Mouse (Mus musculus): ENCODE measurements around the gene Hspb1.

Hspb1 gene

GRCm38 (mm10) chr5:135898995-135899394 is 11.3 kb downstream of the Hspb1 start:
- DNase-seq (ENCODE audit: low read depth, low spot score), result no peak
- no peaks in the 10 kb centered on the region for H3K27me3 ChIP-seq (ENCODE audit: control insufficient read depth, insufficient read depth, low read length, poor library complexity, severe bottlenecking)
- no peaks in the 10 kb centered on the region for H3K36me3 ChIP-seq (ENCODE audit: control insufficient read depth, insufficient read depth, low read length, poor library complexity, severe bottlenecking)

DNA sequence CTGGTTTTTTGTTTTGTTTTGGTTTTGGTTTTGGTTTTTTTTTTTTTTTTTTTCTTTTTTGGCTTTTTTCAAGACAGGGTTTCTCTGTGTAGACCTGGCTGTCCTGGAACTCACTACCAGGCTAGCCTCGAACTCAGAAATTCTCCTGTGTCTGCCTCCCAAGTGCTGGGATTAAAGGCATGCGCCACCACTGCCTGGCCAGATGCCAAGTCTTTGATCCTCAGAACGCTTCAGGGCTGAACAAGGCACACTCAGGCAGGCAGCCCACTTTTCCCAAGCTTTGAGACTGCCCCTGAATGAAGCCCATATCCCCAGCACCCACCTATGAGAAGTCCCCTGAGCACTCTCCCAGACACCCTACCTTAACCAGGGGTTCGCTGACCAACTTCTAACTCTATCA is 12.1 kb downstream of the Hspb1 start:
- Histone ChIP-seq H3K27me3 (ENCODE audit: control insufficient read depth, insufficient read depth, low read length, poor library complexity, severe bottlenecking) (no peaks in the 10 kb centered on the region), H3K36me3 (ENCODE audit: control insufficient read depth, insufficient read depth, low read length, poor library complexity, severe bottlenecking) (no peaks in the 10 kb centered on the region; the same call in 1 of the 2 replicates)
- DNase-seq (ENCODE audit: low read depth, low spot score), result no peak

GRCm38 (mm10) chr5:135900701-135901100 is 13.0 kb downstream of the Hspb1 start:
- Histone ChIP-seq H3K27me3 (ENCODE audit: control insufficient read depth, insufficient read depth, low read length, poor library complexity, severe bottlenecking) (no peaks in the 10 kb centered on the region), H3K36me3 (ENCODE audit: control insufficient read depth, insufficient read depth, low read length, poor library complexity, severe bottlenecking) (no peaks in the 10 kb centered on the region; the same call in 1 of the 2 replicates)
- DNase-seq (ENCODE audit: low read depth, low spot score), result no peak

DNA sequence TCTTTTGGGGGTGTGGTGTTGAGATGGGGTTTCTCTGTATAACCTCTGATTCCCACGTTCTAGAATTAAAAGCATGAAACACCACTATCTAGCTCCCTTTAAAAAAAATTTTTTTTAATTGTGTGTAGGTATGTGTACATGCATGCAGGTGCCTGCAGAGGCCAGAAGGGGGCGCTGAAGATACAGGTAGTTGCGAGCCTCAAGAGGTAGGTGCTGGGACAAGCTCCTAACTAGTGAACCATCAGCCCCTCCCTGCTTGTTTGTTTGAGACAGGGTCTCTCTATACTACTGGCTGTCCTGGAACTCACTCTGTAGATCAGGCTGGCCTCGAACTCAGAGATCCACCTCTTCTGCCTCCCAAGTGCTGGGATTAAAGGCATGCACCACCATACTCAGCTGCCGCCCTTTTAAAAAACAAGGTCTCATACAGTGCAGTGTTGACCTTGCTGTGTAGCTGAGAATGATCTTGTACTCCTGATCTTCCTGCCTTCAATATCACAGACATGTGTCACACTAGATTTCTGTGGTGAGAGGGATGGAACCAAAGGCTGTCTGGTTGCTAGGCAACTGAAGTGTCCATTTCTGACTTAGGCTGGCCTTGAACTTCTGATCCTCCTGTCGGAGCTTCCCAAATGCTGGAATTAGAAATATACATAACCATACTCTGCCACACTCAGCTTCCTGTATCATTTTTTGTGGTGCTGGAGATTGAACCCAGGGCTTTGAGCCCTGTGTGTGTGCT is 13.8 kb downstream of the Hspb1 start:
- Histone ChIP-seq H3K27me3 (ENCODE audit: control insufficient read depth, insufficient read depth, low read length, poor library complexity, severe bottlenecking) (no peaks in the 10 kb centered on the region), H3K36me3 (ENCODE audit: control insufficient read depth, insufficient read depth, low read length, poor library complexity, severe bottlenecking) (no peaks in the 10 kb centered on the region; the same call in 1 of the 2 replicates)
- DNase-seq (ENCODE audit: low read depth, low spot score), result peak; percentile 51

DNA sequence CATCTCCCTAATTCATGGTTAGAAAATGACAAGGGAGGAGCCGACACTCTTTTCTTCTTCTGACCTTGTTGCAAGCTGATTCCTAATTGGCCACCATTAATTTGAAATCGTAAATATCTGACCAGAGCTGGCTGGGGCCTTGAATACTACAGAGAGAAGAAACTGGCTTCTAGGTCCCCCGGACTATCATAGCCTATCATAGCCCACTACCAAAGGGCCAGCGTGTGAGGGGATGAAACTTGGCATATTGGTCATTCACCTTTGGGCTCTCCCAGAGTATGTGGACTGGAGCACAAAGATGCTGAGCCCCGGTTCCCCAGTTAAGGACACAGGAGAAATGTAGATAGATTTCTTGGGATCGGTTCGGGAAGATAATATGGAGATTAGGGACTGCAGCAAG is 15.3 kb downstream of the Hspb1 start:
- DNase-seq (ENCODE audit: low read depth, low spot score), result no peak
- Histone ChIP-seq H3K27me3 (ENCODE audit: control insufficient read depth, insufficient read depth, low read length, poor library complexity, severe bottlenecking) (no peaks in the 10 kb centered on the region), H3K36me3 (ENCODE audit: control insufficient read depth, insufficient read depth, low read length, poor library complexity, severe bottlenecking) (no peaks in the 10 kb centered on the region; the same call in 1 of the 2 replicates)

GRCm38 (mm10) chr5:135903551-135904151 is 15.9 kb downstream of the Hspb1 start:
- H3K36me3 ChIP-seq (ENCODE audit: control insufficient read depth, insufficient read depth, low read length, poor library complexity, severe bottlenecking), result no peaks in the 10 kb centered on the region; the same call in 1 of the 2 replicates
- no peaks in the 10 kb centered on the region for H3K27me3 ChIP-seq (ENCODE audit: control insufficient read depth, insufficient read depth, low read length, poor library complexity, severe bottlenecking)
- DNase-seq (ENCODE audit: low read depth, low spot score), result peak; percentile 72

GRCm38 (mm10) chr5:135904259-135904658 is 16.5 kb downstream of the Hspb1 start:
- peaks cover 2% of the 10 kb centered on the region for H3K36me3 ChIP-seq (ENCODE audit: control insufficient read depth, insufficient read depth, low read length, poor library complexity, severe bottlenecking)
- no peaks in the 10 kb centered on the region for H3K27me3 ChIP-seq (ENCODE audit: control insufficient read depth, insufficient read depth, low read length, poor library complexity, severe bottlenecking)
- DNase-seq (ENCODE audit: low read depth, low spot score), result no peak

DNA sequence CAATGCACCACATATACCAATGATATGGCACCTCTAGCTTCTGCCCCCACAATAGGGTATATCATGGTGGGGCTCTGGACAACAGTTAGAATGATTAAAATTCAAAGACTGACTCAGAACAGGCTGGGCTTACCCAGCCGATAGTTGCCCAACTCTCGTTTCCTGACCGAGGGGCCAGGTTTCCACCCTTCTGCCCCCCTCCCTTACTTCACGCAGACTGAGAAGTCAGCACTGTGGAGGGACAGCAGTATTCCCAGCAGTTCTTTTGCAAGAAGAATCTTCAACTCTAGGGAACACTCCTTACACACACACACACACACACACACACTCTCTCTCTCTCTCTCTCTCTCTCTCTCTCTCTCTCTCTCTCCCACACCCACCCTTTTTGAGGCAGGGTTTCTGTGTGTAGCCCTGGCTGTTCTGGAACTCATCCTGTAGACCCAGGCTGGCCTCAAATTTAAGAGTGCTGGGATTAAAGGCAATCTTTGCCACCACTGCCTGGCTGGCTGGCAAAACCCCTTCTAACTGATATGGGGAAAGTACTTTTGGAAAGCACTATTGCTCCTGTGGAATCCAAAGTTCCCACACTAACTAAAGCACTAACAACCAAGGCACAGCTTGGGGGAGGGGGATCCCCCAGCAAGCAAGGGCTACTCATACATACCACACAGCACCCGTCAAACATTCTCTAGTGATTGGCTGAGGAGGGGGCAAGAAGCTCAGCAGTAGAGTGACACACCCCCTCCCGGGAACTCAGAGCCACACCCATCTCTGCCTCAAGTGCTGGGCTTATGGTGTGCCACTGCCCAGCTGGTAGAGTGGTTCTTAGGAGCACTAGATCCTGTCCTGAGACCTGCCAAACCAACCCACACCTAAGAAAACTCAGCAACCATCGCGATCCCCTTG is 17.9 kb downstream of the Hspb1 start:
- H3K27me3 ChIP-seq (ENCODE audit: control insufficient read depth, insufficient read depth, low read length, poor library complexity, severe bottlenecking), result no peaks in the 10 kb centered on the region
- DNase-seq (ENCODE audit: low read depth, low spot score), result no peak
- H3K36me3 ChIP-seq (ENCODE audit: control insufficient read depth, insufficient read depth, low read length, poor library complexity, severe bottlenecking), result peaks cover 12% of the 10 kb centered on the region

GRCm38 (mm10) chr5:135906846-135907245 is 19.1 kb downstream of the Hspb1 start:
- no peak for DNase-seq (ENCODE audit: low read depth, low spot score)
- Histone ChIP-seq H3K27me3 (ENCODE audit: control insufficient read depth, insufficient read depth, low read length, poor library complexity, severe bottlenecking) (no peaks in the 10 kb centered on the region), H3K36me3 (ENCODE audit: control insufficient read depth, insufficient read depth, low read length, poor library complexity, severe bottlenecking) (peaks cover 13% of the 10 kb centered on the region)

GRCm38 (mm10) chr5:135907256-135907655 is 19.5 kb downstream of the Hspb1 start:
- no peaks in the 10 kb centered on the region for H3K27me3 ChIP-seq (ENCODE audit: control insufficient read depth, insufficient read depth, low read length, poor library complexity, severe bottlenecking)
- peaks cover 13% of the 10 kb centered on the region for H3K36me3 ChIP-seq (ENCODE audit: control insufficient read depth, insufficient read depth, low read length, poor library complexity, severe bottlenecking)
- no peak for DNase-seq (ENCODE audit: low read depth, low spot score)

- no peak for DNase-seq (ENCODE audit: low read depth, low spot score)
- Histone ChIP-seq H3K36me3 (ENCODE audit: control insufficient read depth, insufficient read depth, low read length, poor library complexity, severe bottlenecking) (peaks cover 13% of the 10 kb centered on the region), H3K27me3 (ENCODE audit: control insufficient read depth, insufficient read depth, low read length, poor library complexity, severe bottlenecking) (no peaks in the 10 kb centered on the region)
Observed at GRCm38 (mm10) chr5:135908185-135908584, 20.5 kb downstream of the Hspb1 start.

GRCm38 (mm10) chr5:135908989-135909388 is 21.3 kb downstream of the Hspb1 start:
- H3K36me3 ChIP-seq (ENCODE audit: control insufficient read depth, insufficient read depth, low read length, poor library complexity, severe bottlenecking), result peaks cover 13% of the 10 kb centered on the region
- no peak for DNase-seq (ENCODE audit: low read depth, low spot score)
- no peaks in the 10 kb centered on the region for H3K27me3 ChIP-seq (ENCODE audit: control insufficient read depth, insufficient read depth, low read length, poor library complexity, severe bottlenecking)

DNA sequence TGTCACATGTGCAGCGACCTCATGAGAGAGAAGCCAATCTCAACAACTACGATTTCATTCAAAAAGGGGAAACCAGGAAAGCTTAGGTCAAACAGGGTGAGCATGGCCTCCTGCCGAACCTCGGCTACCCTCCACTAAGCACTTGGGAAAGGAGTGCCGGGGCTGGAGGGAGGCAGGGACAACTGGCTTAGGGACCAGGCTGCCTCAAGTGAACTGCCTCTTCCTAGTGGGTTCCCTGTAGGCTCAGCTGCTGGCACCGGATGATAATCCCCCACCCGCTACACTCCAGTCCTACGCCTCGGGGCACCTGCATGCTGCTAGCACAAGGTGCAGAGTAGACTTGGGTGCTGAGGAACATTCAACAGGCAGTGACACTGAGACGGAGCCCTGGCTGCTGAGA is 21.9 kb downstream of the Hspb1 start:
- H3K27me3 ChIP-seq (ENCODE audit: control insufficient read depth, insufficient read depth, low read length, poor library complexity, severe bottlenecking), result no peaks in the 10 kb centered on the region
- peaks cover 13% of the 10 kb centered on the region for H3K36me3 ChIP-seq (ENCODE audit: control insufficient read depth, insufficient read depth, low read length, poor library complexity, severe bottlenecking)
- DNase-seq (ENCODE audit: low read depth, low spot score), result no peak

DNA sequence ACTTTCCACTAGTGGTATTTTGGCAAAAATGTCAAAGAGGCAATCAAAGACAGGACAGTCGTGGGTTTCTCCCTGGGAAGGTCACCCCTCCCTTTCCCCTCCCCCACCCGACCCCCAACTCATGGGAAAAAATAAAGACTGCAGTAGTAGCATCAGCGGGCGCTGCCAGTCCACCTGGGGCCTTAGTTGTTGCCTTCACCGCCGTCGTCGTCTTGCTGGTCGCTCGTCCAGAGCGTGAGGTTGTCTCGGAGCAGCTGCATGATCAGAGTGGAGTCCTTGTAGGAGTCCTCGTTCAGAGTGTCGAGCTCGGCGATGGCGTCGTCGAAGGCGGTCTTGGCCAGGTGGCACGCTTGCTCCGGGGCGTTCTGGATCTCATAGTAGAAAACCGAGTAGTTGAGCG is 23.1 kb downstream of the Hspb1 start:
- DNase-seq (ENCODE audit: low read depth, low spot score), result no peak
- H3K36me3 ChIP-seq (ENCODE audit: control insufficient read depth, insufficient read depth, low read length, poor library complexity, severe bottlenecking), result peaks cover 13% of the 10 kb centered on the region
- no peaks in the 10 kb centered on the region for H3K27me3 ChIP-seq (ENCODE audit: control insufficient read depth, insufficient read depth, low read length, poor library complexity, severe bottlenecking)
